Mouse (Mus musculus) lung, postnatal 14 days (tissue): Measurements from ENCODE around the gene Vhl.
A peak's percentile ranks its signal among the peaks of the same experiment; 100 is the strongest.

Experiments used
- DNase-seq: peaks from one replicate; pipeline ENCODE4 v3.0.0; 2021

The Vhl gene

GRCm38 (mm10) chr6:113623941-113624751 is at the start of gene Vhl:
Gene Vhl (plus strand): TSS chr6:113623959.
- DNase-seq = peak; percentile 88

GRCm38 (mm10) chr6:113576044-113576443 is 47.7 kb upstream of the Vhl start:
- no peak for DNase-seq

- DNase-seq = no peak
These were observed 44.5 kb upstream of the Vhl start for GRCm38 (mm10) chr6:113579306-113579705.

GRCm38 (mm10) chr6:113583023-113583422 is 40.7 kb upstream of the Vhl start:
- no peak for DNase-seq

GRCm38 (mm10) chr6:113585065-113585464 is 38.7 kb upstream of the Vhl start:
- DNase-seq = no peak

GRCm38 (mm10) chr6:113586466-113587183 is 37.1 kb upstream of the Vhl start:
- peak; percentile 43 for DNase-seq

- DNase-seq = no peak
These were observed 31.1 kb upstream of the Vhl start for GRCm38 (mm10) chr6:113592637-113593036.

GRCm38 (mm10) chr6:113597945-113598344 is 25.8 kb upstream of the Vhl start:
- DNase-seq = no peak

GRCm38 (mm10) chr6:113599833-113600232 is 23.9 kb upstream of the Vhl start:
- DNase-seq = no peak

GRCm38 (mm10) chr6:113600543-113601139 is 23.1 kb upstream of the Vhl start, which contains the start of gene Fancd2os:
Gene Fancd2os (minus strand): TSS chr6:113600715.
- DNase-seq = no peak

- DNase-seq = no peak
These were observed 20.9 kb upstream of the Vhl start for GRCm38 (mm10) chr6:113602821-113603220.

GRCm38 (mm10) chr6:113603993-113604392 is 19.8 kb upstream of the Vhl start:
- no peak for DNase-seq

- peak; percentile 88 for DNase-seq
These were observed 19.1 kb upstream of the Vhl start, which contains the start of gene Brk1 for GRCm38 (mm10) chr6:113604432-113605223. Gene Brk1 (plus strand): TSS chr6:113604772.

- no peak for DNase-seq
These were observed 18.6 kb upstream of the Vhl start for GRCm38 (mm10) chr6:113605224-113605545.

GRCm38 (mm10) chr6:113608871-113609270 is 14.9 kb upstream of the Vhl start:
- DNase-seq = no peak

- no peak for DNase-seq
These were observed 14.5 kb upstream of the Vhl start for GRCm38 (mm10) chr6:113609293-113609692.

- DNase-seq = peak; percentile 9
These were observed 11.3 kb upstream of the Vhl start for GRCm38 (mm10) chr6:113612258-113612969.

GRCm38 (mm10) chr6:113614152-113614551 is 9.6 kb upstream of the Vhl start:
- no peak for DNase-seq

- no peak for DNase-seq
These were observed 8.8 kb upstream of the Vhl start for GRCm38 (mm10) chr6:113614997-113615396.

GRCm38 (mm10) chr6:113615489-113615888 is 8.3 kb upstream of the Vhl start:
- DNase-seq = no peak

GRCm38 (mm10) chr6:113623386-113623785 is 373 bp upstream of the Vhl start:
- DNase-seq = no peak
